Mouse (Mus musculus) testis, adult 2 months (tissue): ENCODE data around the gene Zbtb48.

Source experiments
- CTCF ChIP-seq: fragments of 200-500 bp; IDR thresholded peaks from 2 replicates; pipeline ENCODE4 v1.5.1; 2012; ENCODE audit warnings: low read depth, mild to moderate bottlenecking, inconsistent platforms, low read length, moderate library complexity; ENCODE audit not compliant: control insufficient read depth, insufficient read depth, insufficient replicate concordance
- POLR2A ChIP-seq: fragments of 200-500 bp; IDR thresholded peaks from 2 replicates; pipeline ENCODE4 v1.6.1; 2012; ENCODE audit warnings: low read depth, mild to moderate bottlenecking, inconsistent platforms, low read length, moderate library complexity; ENCODE audit not compliant: control insufficient read depth

- TF ChIP-seq CTCF (no peak), POLR2A (no peak)
These were observed 5.5 kb upstream of the Zbtb48 start for GRCm38 (mm10) chr4:152032922-152033321.
